Mouse (Mus musculus): ENCODE measurements around the gene Carmil2.

GRCm38 (mm10) chr8:105689983-105690360 lies 3.9 kb downstream of the Carmil2 start:
- no peak for TF ChIP-seq POLR2A (IDR thresholded peaks at IDR 0.05; ENCODE audit: insufficient read length, low read depth)
- TF ChIP-seq MAX (IDR thresholded peaks at IDR 0.05; ENCODE audit: low read depth) = no peak
- no peak for TF ChIP-seq USF1 (IDR thresholded peaks at IDR 0.05; ENCODE audit: low read depth)
- TF ChIP-seq MYOD1 (IDR thresholded peaks at IDR 0.05; ENCODE audit: control insufficient read depth in 1 of 3, insufficient read length in 2 of 3, low read depth in 2 of 3) = no peak
- no peak for TF ChIP-seq SRF (IDR thresholded peaks at IDR 0.05; ENCODE audit: control insufficient read depth, insufficient read length, low read depth)
- TF ChIP-seq E2F4 (IDR thresholded peaks at IDR 0.05; ENCODE audit: insufficient read depth) = no peak
- TF ChIP-seq TCF3 (IDR thresholded peaks at IDR 0.05; ENCODE audit: insufficient read length, low read depth) = no peak
- TF ChIP-seq POLR2AphosphoS2 (IDR thresholded peaks at IDR 0.05; ENCODE audit: insufficient read length, low read depth) = no peak
- no peak for TF ChIP-seq REST (IDR thresholded peaks at IDR 0.05; ENCODE audit: insufficient read depth, insufficient read length)
- no peak for TF ChIP-seq CEBPB (IDR thresholded peaks at IDR 0.05; ENCODE audit: insufficient read depth, poor library complexity, severe bottlenecking)
- no peak for TF ChIP-seq TCF12 (IDR thresholded peaks at IDR 0.05; ENCODE audit: insufficient read depth, poor library complexity, severe bottlenecking)
